Mouse (Mus musculus): ENCODE data around the gene Tprn.
"Not testable (repeated sequence)": the region's sequence is repeated elsewhere in the genome, so short reads cannot be mapped to it uniquely, and the experiment has no call there.

Gene Tprn

GRCm38 (mm10) chr2:25237522-25237921 is 24.9 kb upstream of the Tprn start:
- peak; percentile 81 to 89 for DNase-seq

- DNase-seq = peak in 1 of 2 experiments; percentile 17
Measured at GRCm38 (mm10) chr2:25238106-25238505, 24.3 kb upstream of the Tprn start.

GRCm38 (mm10) chr2:25239766-25240165 is 22.7 kb upstream of the Tprn start:
- no peak for DNase-seq

GRCm38 (mm10) chr2:25240310-25240709 is 22.1 kb upstream of the Tprn start:
- no peak for DNase-seq

- peak; percentile 82 to 88 for DNase-seq
Measured at GRCm38 (mm10) chr2:25240723-25241437, 21.5 kb upstream of the Tprn start.

GRCm38 (mm10) chr2:25241438-25241775 is 21.0 kb upstream of the Tprn start:
- DNase-seq = no peak

GRCm38 (mm10) chr2:25242101-25242506 is 20.3 kb upstream of the Tprn start, which contains the start of the genes Rnf208 and Cysrt1:
Gene Rnf208, plus strand, starts transcription at chr2:25242255.
Gene Cysrt1, minus strand, starts transcription at chr2:25242452.
- DNase-seq = no peak

GRCm38 (mm10) chr2:25243342-25243741 is 19.1 kb upstream of the Tprn start:
- DNase-seq = no peak

GRCm38 (mm10) chr2:25244144-25244543 is 18.3 kb upstream of the Tprn start:
- DNase-seq = no peak

GRCm38 (mm10) chr2:25246183-25247072 is 16.0 kb upstream of the Tprn start, which contains the start of gene AL732309.1:
Gene AL732309.1, minus strand, starts transcription at chr2:25246863.
- peak; percentile 42 to 69 for DNase-seq

- peak in 1 of 2 experiments; percentile 27 for DNase-seq
Measured at GRCm38 (mm10) chr2:25252331-25252730, 10.1 kb upstream of the Tprn start.

- DNase-seq = peak; percentile 84 to 88
Measured at GRCm38 (mm10) chr2:25255284-25255779, 7.1 kb upstream of the Tprn start, which contains the start of gene Tmem203. Gene Tmem203, plus strand, starts transcription at chr2:25255439.

- peak; percentile 37 to 47 for DNase-seq
Measured at GRCm38 (mm10) chr2:25256443-25257109, 5.8 kb upstream of the Tprn start.

- DNase-seq = not testable (repeated sequence)
Measured at GRCm38 (mm10) chr2:25257250-25257649, 5.2 kb upstream of the Tprn start.

GRCm38 (mm10) chr2:25258887-25259286 is 3.5 kb upstream of the Tprn start:
- DNase-seq = no peak

GRCm38 (mm10) chr2:25261870-25262269 is 548 bp upstream of the Tprn start:
- no peak for DNase-seq

- peak in 1 of 2 experiments; percentile 33 for DNase-seq
Measured at GRCm38 (mm10) chr2:25262795-25263622, 591 bp downstream of the Tprn start.

GRCm38 (mm10) chr2:25263623-25264285 is 1.3 kb downstream of the Tprn start:
- no peak for DNase-seq

GRCm38 (mm10) chr2:25264286-25264660 is 1.9 kb downstream of the Tprn start:
- no peak for DNase-seq

GRCm38 (mm10) chr2:25264851-25265250 is 2.4 kb downstream of the Tprn start:
- no peak for DNase-seq
